Mouse (Mus musculus) Patski (cell line): Measurements from ENCODE around the gene Prr12. TPM values are rescaled to one million over a fixed set of nuclear protein-coding genes. Genes with fewer than 3 reads are reported as not detected.

ENCODE experiments used
- ATAC-seq: fragments of 100-300 bp; one replicate; pipeline ENCODE4 v1.8.0; 2021
- CTCF ChIA-PET: fragments of 350-600 bp; sonication (Branson Sonifier 250); formaldehyde crosslinking; loops from one replicate; lab custom pipeline; 2022; ENCODE audit warnings: inconsistent platforms; lab: Charles Lee
- POLR2A ChIA-PET: fragments of 350-600 bp; sonication (Branson Sonifier 250); formaldehyde crosslinking; loops from one replicate; lab custom pipeline; 2022; ENCODE audit warnings: antibody characterized with exemption, inconsistent platforms; lab: Charles Lee
- DNase-seq: peaks from one replicate; pipeline ENCODE4 v3.0.0-alpha.2; 2011; ENCODE audit warnings: low read depth, low spot score
- H3K27me3 ChIP-seq: fragments of 371-371 bp; one replicate; pipeline ENCODE4 v1.5.1; 2021
- CTCF ChIP-seq: fragments of 100-300 bp; IDR thresholded peaks from one replicate; pipeline ENCODE4 v1.5.1; 2021
- in situ Hi-C: fragments of 300-500 bp; cut with MboI; formaldehyde crosslinking; loops from 3 replicates; pipeline ENCODE4 v1.11.1; 2018; ENCODE audit warnings: low pct_unique_long_range_greater_than_20kb, mixed read lengths
- polyA plus RNA-seq: library from polyadenylated mRNA; unstranded; gene quantifications from one replicate; pipeline ENCODE4 v1.2.3, GENCODE M21; 2021

Prr12 gene
- polyA plus RNA-seq, 1 experiment from 2014 or later: 35.8 TPM

DNA sequence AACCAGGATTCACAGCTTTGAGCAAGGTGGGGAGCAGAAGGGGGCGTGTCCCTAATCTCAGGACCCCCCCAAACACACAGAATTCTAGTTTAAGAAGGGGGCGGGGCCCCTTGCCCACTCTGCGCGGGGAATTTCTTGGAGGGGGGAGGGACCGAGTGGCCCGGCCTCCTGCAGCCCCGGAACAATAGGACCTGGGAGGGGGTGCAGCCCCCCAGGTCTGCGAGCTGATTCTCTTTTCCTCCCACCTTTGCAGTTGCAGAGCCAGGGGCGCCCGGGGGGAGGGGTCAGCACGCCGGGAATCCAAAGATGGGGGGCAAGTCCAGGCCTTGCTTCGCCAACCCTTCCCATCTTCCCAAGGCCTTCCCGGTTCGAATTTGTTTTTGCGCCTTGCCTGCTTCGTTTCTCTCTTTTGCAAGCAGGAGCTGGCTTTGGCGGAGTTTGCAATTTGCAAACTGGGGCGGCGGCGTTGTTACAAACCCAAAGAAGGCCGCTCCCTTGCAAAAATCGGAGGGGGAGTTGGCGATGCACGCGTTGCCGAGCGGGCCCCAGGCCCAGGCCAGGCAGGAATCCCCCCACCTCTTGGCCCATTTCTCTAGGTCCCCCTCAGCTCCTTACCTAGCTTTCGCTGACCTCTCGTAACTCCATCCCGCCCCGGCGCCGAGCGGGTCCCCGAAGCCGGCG is 360 bp downstream of the Prr12 start:
- ATAC-seq (no peak), DNase-seq (no peak)
- POLR2A ChIA-PET: interaction anchor here (0.6 to 1.7 kb wide), 6 partner anchors 10 to 56 kb away, joined by 3 to 5 read pairs (median 3); partner anchors contain the start of genes Nosip and Prrg2
- no peaks in the 10 kb centered on the region for H3K27me3 ChIP-seq
- in situ Hi-C loops: no loop called here
- TF ChIP-seq CTCF: no peak
- CTCF ChIA-PET: no interaction called here

DNA sequence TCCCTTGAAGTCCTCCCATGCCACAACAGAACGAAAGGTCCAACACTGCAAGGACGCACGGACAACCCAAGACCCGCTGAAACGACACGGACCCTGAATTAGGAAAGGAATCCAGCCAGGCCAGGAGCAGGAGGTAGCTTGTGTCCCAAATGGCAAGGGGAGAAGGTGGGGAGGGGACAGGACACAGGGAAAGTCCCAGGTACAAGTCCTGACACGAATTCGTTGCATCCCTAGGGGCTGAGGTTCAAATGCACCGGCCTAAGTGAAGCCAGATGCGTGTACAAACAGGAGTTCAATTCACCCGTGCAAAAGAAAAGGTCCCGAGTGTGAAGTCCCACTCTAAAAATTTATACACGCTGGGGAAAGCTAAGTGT is 1.1 kb downstream of the Prr12 start:
- H3K27me3 ChIP-seq: no peaks in the 10 kb centered on the region
- no peak for TF ChIP-seq CTCF
- ChIA-PET POLR2A (interaction anchor here (0.6 to 1.1 kb wide), 3 partner anchors 11 to 55 kb away, joined by 3 read pairs; partner anchors contain the start of genes Nosip and Prrg2), CTCF (no interaction called here)
- ATAC-seq (no peak), DNase-seq (no peak)
- in situ Hi-C loops: no loop called here

DNA sequence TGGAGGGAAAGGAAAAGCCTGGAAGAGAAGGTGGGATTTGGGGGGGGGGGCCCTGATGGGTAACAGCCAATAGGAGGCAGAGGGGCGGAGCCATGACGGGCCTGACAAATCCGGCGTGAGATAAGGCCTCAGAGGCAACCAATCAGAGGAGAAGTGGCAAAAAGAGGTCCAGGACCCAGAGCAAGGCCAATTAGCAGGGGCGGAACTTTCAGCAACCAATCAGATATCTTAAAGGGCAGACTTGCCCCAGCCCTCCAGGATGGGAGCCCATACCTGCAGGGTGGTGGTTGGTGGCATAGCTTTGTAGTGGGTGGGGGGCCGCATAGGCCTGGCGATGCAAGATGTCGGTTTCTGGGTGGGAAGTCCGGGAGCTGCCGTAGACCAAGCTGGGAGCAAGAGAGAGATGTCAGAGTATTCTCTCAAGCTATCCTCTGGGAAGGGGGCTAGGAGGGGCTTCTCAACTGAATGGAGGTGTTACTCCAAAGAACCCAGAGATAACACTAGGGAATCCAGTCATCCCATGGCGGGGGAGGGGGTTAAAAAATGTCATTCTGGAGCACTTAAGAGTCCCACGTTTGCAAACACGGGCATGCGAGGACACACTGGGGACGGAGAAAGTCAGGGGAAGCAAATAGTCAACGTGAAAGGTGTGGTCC is 1.6 kb downstream of the Prr12 start:
- no peak for DNase-seq
- ChIA-PET CTCF (no interaction called here), POLR2A (interaction anchor here (1.1 kb wide), 2 partner anchors 24 to 55 kb away, joined by 3 read pairs; no protein-coding TSS in a partner anchor)
- ATAC-seq: peak; percentile 36
- no peak for TF ChIP-seq CTCF
- in situ Hi-C loops: no loop called here
- no peaks in the 10 kb centered on the region for H3K27me3 ChIP-seq

DNA sequence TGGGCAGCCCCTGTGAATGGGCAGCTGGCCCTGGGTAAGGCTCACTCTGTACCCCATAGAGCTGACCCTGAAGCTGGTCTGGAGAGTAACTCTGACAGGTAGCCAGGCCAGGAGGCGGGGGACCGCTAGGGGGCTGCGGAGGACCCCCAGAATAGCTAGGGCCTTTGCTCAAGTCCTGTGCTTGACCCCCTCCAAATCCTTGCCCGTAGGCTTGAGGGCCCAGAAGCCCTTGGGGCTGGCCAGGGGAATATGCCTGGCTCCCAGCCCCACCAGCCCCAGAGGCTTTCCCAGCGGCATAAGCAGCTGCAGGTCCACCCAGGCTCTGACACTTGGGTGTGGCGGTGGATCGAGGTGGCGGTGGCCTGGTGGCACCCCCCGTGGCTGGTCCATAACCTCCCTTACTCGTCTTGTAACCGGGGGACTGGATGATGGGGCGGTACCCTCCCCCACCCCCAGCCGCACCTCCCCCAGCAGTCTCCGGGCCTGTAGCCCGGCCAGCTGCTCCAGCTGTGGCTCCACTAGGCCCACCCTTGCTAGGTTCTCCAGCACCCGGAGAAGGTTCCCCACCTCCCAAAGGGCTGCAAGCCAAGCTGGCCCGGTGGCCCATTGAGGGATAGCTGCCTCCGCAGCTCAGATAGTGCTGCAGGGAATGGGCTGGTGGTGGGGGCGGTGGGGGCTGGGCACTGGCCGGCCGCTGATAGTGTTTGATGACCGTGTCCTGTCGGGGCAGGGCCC is 3.6 kb downstream of the Prr12 start:
- no peak for ATAC-seq
- DNase-seq: no peak
- no peak for TF ChIP-seq CTCF
- ChIA-PET POLR2A (interaction anchor here (0.9 to 1.9 kb wide), 2 partner anchors 10 to 26 kb away, joined by 3 to 5 read pairs; no protein-coding TSS in a partner anchor), CTCF (no interaction called here)
- no peaks in the 10 kb centered on the region for H3K27me3 ChIP-seq
- in situ Hi-C loops: no loop called here

GRCm38 (mm10) chr7:45048001-45048890 is 4.4 kb downstream of the Prr12 start:
- no peak for TF ChIP-seq CTCF
- ATAC-seq: no peak
- no peak for DNase-seq
- ChIA-PET POLR2A (interaction anchor here (0.8 to 1.9 kb wide), 3 partner anchors 9 to 25 kb away, joined by 3 to 5 read pairs (median 3); no protein-coding TSS in a partner anchor), CTCF (no interaction called here)
- in situ Hi-C loops: no loop called here
- no peaks in the 10 kb centered on the region for H3K27me3 ChIP-seq

DNA sequence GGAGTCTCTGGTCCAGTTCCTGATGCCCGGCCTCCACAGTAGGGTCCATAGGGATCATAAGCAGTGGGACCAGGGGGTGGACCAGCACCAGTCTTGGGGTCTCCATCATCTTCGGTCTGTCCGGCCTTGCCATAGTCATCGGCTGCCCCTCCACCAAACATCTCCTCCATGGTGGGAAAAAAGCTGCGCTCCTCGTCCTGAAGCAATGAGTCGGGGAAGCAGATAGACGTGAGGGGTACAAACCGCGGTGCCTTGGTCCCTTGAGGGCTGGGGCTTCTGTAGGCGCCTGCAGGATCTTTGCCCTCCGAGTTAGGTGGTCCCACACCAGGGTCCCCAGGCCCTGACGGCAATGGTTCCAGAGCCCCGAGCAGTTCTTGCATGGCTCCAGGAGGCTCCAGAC is 5.2 kb downstream of the Prr12 start:
- in situ Hi-C loops: no loop called here
- ChIA-PET CTCF (no interaction called here), POLR2A (interaction anchor here (0.8 to 1.9 kb wide), 2 partner anchors 8 to 17 kb away, joined by 3 to 5 read pairs; no protein-coding TSS in a partner anchor)

GRCm38 (mm10) chr7:45046853-45047350 is 5.8 kb downstream of the Prr12 start:
- no peaks in the 10 kb centered on the region for H3K27me3 ChIP-seq
- in situ Hi-C loops: no loop called here
- TF ChIP-seq CTCF: no peak
- POLR2A ChIA-PET: interaction anchor here (1.9 kb wide), 1 partner anchor 7 kb away, joined by 5 read pairs; no protein-coding TSS in a partner anchor
- no peak for DNase-seq
- CTCF ChIA-PET: no interaction called here
- no peak for ATAC-seq

More for the DNA sequence above, 5.2 kb downstream of the Prr12 start:
- TF ChIP-seq CTCF: no peak
- DNase-seq (no peak), ATAC-seq (no peak)
- H3K27me3 ChIP-seq: no peaks in the 10 kb centered on the region

DNA sequence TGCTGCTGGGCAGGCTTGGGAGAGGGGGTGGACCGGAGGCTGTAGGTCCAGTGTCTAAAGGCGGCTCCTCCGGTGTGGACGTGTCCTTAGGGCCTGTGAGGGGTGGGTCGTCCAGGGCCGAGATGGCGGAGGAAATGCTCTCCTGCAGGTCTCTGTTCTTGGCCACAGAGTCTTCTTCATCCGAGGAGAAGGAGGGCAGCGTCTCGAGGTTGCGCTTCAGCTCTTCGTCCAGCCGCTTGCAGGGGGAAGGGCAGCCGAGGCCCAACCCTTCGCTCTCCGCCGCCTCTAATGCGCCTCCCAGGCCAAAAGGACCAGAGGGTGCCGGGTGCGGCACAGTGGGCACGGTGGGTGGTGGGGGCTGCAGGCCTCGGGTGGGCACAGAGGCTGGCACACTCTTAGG is 6.9 kb downstream of the Prr12 start:
- TF ChIP-seq CTCF: no peak
- in situ Hi-C loops: no loop called here
- H3K27me3 ChIP-seq: no peaks in the 10 kb centered on the region
- ATAC-seq: no peak
- CTCF ChIA-PET: no interaction called here
- POLR2A ChIA-PET: no interaction called here
- no peak for DNase-seq

DNA sequence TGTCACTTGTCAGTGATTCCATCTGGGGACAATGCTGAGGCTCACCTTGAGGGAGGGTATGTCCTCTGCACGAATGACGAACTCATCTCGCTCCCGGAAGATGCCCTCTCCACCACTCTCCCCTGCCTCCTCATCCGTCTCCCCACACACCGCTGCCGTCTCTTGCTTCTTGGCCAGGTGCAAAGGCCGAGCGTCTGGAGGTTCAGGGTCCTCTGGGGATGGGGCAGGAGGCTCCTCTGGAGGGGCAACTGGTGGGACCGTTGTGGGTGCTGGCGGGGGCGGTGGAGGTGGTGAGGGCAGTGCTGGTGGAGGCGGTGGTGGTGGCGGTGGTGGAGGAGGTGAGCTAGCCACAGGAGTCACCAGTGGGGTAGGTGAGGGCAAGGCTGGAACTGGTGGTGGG is 9.4 kb downstream of the Prr12 start:
- TF ChIP-seq CTCF: no peak
- ATAC-seq (no peak), DNase-seq (no peak)
- ChIA-PET CTCF (interaction anchor here (1.5 kb wide), 1 partner anchor 24 kb away, joined by 3 read pairs; no protein-coding TSS in a partner anchor), POLR2A (no interaction called here)
- in situ Hi-C loops: no loop called here
- no peaks in the 10 kb centered on the region for H3K27me3 ChIP-seq

GRCm38 (mm10) chr7:45040851-45041250 is 11.8 kb downstream of the Prr12 start:
- no peaks in the 10 kb centered on the region for H3K27me3 ChIP-seq
- TF ChIP-seq CTCF: no peak
- ChIA-PET CTCF (interaction anchor here (1.0 kb wide), 1 partner anchor 10 kb away, joined by 4 read pairs; no protein-coding TSS in a partner anchor), POLR2A (no interaction called here)
- ATAC-seq (no peak), DNase-seq (no peak)
- in situ Hi-C loops: no loop called here
